Mouse (Mus musculus): ENCODE measurements around the gene Pfn3.

GRCm38 (mm10) chr13:55403266-55403665, 11.8 kb downstream of the Pfn3 start:
- TF ChIP-seq POLR2A (IDR thresholded peaks at IDR 0.05; ENCODE audit: low read depth, low read length) (no peak), CTCF (IDR thresholded peaks at IDR 0.05; ENCODE audit: extremely low read depth, insufficient read length, insufficient replicate concordance, low read depth, low read length) (no peak)

Data from small intestine, adult 2 months (tissue).